Mouse (Mus musculus) gastrocnemius, postnatal 14 days (tissue): Measurements from ENCODE around the gene Garem2. TPM values are rescaled to one million over a fixed set of nuclear protein-coding genes. Genes with fewer than 3 reads are reported as not detected.
"Not testable (repeated sequence)": the region's sequence is repeated elsewhere in the genome, so short reads cannot be mapped to it uniquely, and the experiment has no call there.

ENCODE experiments used
- DNase-seq: peaks from one replicate; pipeline ENCODE4 v3.0.0; 2021; ENCODE audit warnings: mixed read lengths
- intact Hi-C: fragments of 180-260 bp; cut with DNase I; formaldehyde crosslinking; loops from one replicate; pipeline ENCODE4 v1.15.1; 2025; ENCODE audit warnings: low total_unique reads
- long read RNA-seq, 2 experiments: library from polyadenylated mRNA; stranded (forward); transcript quantifications; one replicate each; pipeline ENCODE4 v2.0.0; 2021
- total RNA-seq, 2 experiments: library from RNA; stranded (reverse); gene quantifications; 2 replicates each; pipeline ENCODE4 v1.2.3; 2021

Gene Garem2
- under 1 TPM; 0.04 TPM for total RNA-seq
- long read RNA-seq, experiment 1: 0 reads
- long read RNA-seq, experiment 2: 0 reads

- intact Hi-C loops: no loop called here
- DNase-seq: no peak
Measured at GRCm38 (mm10) chr5:30104841-30105667, at the start of gene Garem2. Garem2 (plus strand) TSS chr5:30105161.

- intact Hi-C loops: no loop called here
- no peak for DNase-seq
Measured at GRCm38 (mm10) chr5:30058216-30058731, 46.7 kb upstream of the Garem2 start.

GRCm38 (mm10) chr5:30059607-30060006, 45.4 kb upstream of the Garem2 start:
- DNase-seq, intact Hi-C loops: not testable (repeated sequence)

GRCm38 (mm10) chr5:30067726-30068125, 37.2 kb upstream of the Garem2 start:
- intact Hi-C loops: no loop called here
- DNase-seq: no peak

GRCm38 (mm10) chr5:30071677-30072076, 33.3 kb upstream of the Garem2 start:
- no peak for DNase-seq
- intact Hi-C loops: no loop called here

GRCm38 (mm10) chr5:30072377-30072776, 32.6 kb upstream of the Garem2 start:
- intact Hi-C loops: no loop called here
- no peak for DNase-seq

GRCm38 (mm10) chr5:30072825-30073821, 31.8 kb upstream of the Garem2 start, which contains the start of gene Tyms:
Tyms (minus strand) TSS chr5:30073617.
- intact Hi-C loops: no loop called here

GRCm38 (mm10) chr5:30092701-30093100, 12.3 kb upstream of the Garem2 start:
- intact Hi-C loops: no loop called here
- DNase-seq: no peak

More at GRCm38 (mm10) chr5:30072825-30073821, 31.8 kb upstream of the Garem2 start, which contains the start of gene Tyms:
- DNase-seq: peak; percentile 79

GRCm38 (mm10) chr5:30094399-30094798, 10.6 kb upstream of the Garem2 start:
- intact Hi-C loops: no loop called here
- DNase-seq: no peak

GRCm38 (mm10) chr5:30095731-30096130, 9.2 kb upstream of the Garem2 start:
- DNase-seq: no peak
- intact Hi-C loops: no loop called here

- DNase-seq: no peak
- intact Hi-C loops: no loop called here
Measured at GRCm38 (mm10) chr5:30098260-30098659, 6.7 kb upstream of the Garem2 start.

GRCm38 (mm10) chr5:30103340-30103739, 1.6 kb upstream of the Garem2 start:
- DNase-seq: no peak
- intact Hi-C loops: no loop called here

- peak; percentile 60 for DNase-seq
- intact Hi-C loops: no loop called here
Measured at GRCm38 (mm10) chr5:30104339-30104738, 622 bp upstream of the Garem2 start.

- DNase-seq: no peak
- intact Hi-C loops: no loop called here
Measured at GRCm38 (mm10) chr5:30105668-30106300, 823 bp downstream of the Garem2 start, which contains the start of gene 3110082J24Rik. 3110082J24Rik (minus strand) TSS chr5:30106086.

GRCm38 (mm10) chr5:30106756-30107155, 1.8 kb downstream of the Garem2 start:
- DNase-seq: no peak
- intact Hi-C loops: no loop called here

- DNase-seq: no peak
- intact Hi-C loops: no loop called here
Measured at GRCm38 (mm10) chr5:30107186-30107585, 2.2 kb downstream of the Garem2 start.

GRCm38 (mm10) chr5:30107611-30108041, 2.7 kb downstream of the Garem2 start:
- DNase-seq: no peak
- intact Hi-C loops: no loop called here

GRCm38 (mm10) chr5:30108233-30108632, 3.3 kb downstream of the Garem2 start:
- intact Hi-C loops: no loop called here
- DNase-seq: no peak

- intact Hi-C loops: loop anchor here (10.0 kb wide), 1 partner anchor 285 kb away; no protein-coding TSS in a partner anchor
Measured at GRCm38 (mm10) chr5:30109899-30110298, 4.9 kb downstream of the Garem2 start.

More at GRCm38 (mm10) chr5:30109899-30110298, 4.9 kb downstream of the Garem2 start:
- DNase-seq: no peak
